12 mouse cellular contexts compared by ENCODE assay signal in genomic region chr11:88581375-88581774, GRCm38 (mm10).
DNase-seq lines count a peak whose midpoint lies in the region; ATAC-seq and TF ChIP-seq lines count a peak whose summit lies in the region.
"Had no signal": no experiment of that assay in that cellular context is flagged by ENCODE, and none has a peak within 500 bp of the region (broad histone marks: within the 10 kb centered on the region; RNA-seq: fewer than 3 reads in every experiment).

No protein-coding gene starts in this region.

- DNase-seq in kidney, adult 2 months: peak; percentile 51
- DNase-seq in kidney, postnatal 14 days: no peak
- DNase-seq in Muller cell, postnatal 12 days (ENCODE audit: inconsistent ontology term): peak; percentile 44
- DNase-seq in forebrain, embryonic 14.5 days (ENCODE audit: low spot score): no peak
- no peak for DNase-seq in adrenal gland, adult 8-10 months
- no peak for DNase-seq in left cerebral cortex, adult 11 months (ENCODE audit: low spot score)
- no peak for DNase-seq in right cerebral cortex, postnatal 36 days (ENCODE audit: low spot score in 2 of 2)
- DNase-seq: right cerebral cortex, postnatal 25 days; thymus, postnatal 25 days had no signal

- TF ChIP-seq CTCF in kidney, adult 2 months (conservative IDR thresholded peaks at IDR 0.05; ENCODE audit: insufficient read depth, insufficient read length, low read depth, low read length): no peak

- H3K9me3 ChIP-seq in forebrain, embryonic 14.5 days (replicated peaks; ENCODE audit: control insufficient read depth, low read length): no peaks in the 10 kb centered on the region
- H3K9me3 ChIP-seq in midbrain, embryonic 12.5 days: no peaks in the 10 kb centered on the region
- H3K9me3 ChIP-seq: liver, embryonic 15.5 days had no signal

- peak overlapping the region; percentile 13; the same call in 1 of the 2 replicates for H3K9ac ChIP-seq in forebrain, embryonic 14.5 days (ENCODE audit: low read length)
- peak overlapping the region; percentile 37; the same call in 1 of the 2 replicates for H3K9ac ChIP-seq in midbrain, embryonic 12.5 days (replicated peaks)
- H3K9ac ChIP-seq: liver, embryonic 15.5 days had no signal

- no peak overlapping the region for H3K4me2 ChIP-seq in forebrain, embryonic 14.5 days (ENCODE audit: low read length)
- H3K4me2 ChIP-seq in midbrain, embryonic 12.5 days (replicated peaks): peak overlapping the region; percentile 44
- H3K4me2 ChIP-seq: liver, embryonic 15.5 days had no signal

- peak overlapping the region; percentile 58 for H3K27ac ChIP-seq in kidney, adult 2 months (ENCODE audit: insufficient read depth, low read depth, low read length)
- H3K27ac ChIP-seq in forebrain, embryonic 14.5 days (ENCODE audit: low read depth, low read length): peak overlapping the region; percentile 91
- H3K27ac ChIP-seq in midbrain, embryonic 12.5 days (replicated peaks): peak overlapping the region; percentile 95
- H3K27ac ChIP-seq: liver, embryonic 15.5 days had no signal

- no peaks in the 10 kb centered on the region for H3K27me3 ChIP-seq in kidney, adult 2 months (replicated peaks; ENCODE audit: control insufficient read depth, insufficient read depth, low read length)
- no peaks in the 10 kb centered on the region for H3K27me3 ChIP-seq in forebrain, embryonic 14.5 days (replicated peaks; ENCODE audit: control insufficient read depth, insufficient read depth, low read length)
- H3K27me3 ChIP-seq in midbrain, embryonic 12.5 days: no peaks in the 10 kb centered on the region
- H3K27me3 ChIP-seq: liver, embryonic 15.5 days had no signal

- no peak for TF ChIP-seq POLR2A in kidney, adult 2 months (IDR thresholded peaks at IDR 0.05; ENCODE audit: low read depth, low read length)

- no peaks in the 10 kb centered on the region for H3K36me3 ChIP-seq in kidney, adult 2 months (ENCODE audit: control insufficient read depth, insufficient read depth, low read length)
- no peaks in the 10 kb centered on the region for H3K36me3 ChIP-seq in forebrain, embryonic 14.5 days (ENCODE audit: control insufficient read depth, insufficient read depth, low read length)
- no peaks in the 10 kb centered on the region for H3K36me3 ChIP-seq in midbrain, embryonic 12.5 days
- H3K36me3 ChIP-seq: liver, embryonic 15.5 days had no signal

- no peak overlapping the region for H3K4me3 ChIP-seq in kidney, adult 2 months (ENCODE audit: insufficient read depth, low read depth, low read length)
- no peak overlapping the region for H3K4me3 ChIP-seq in forebrain, embryonic 14.5 days (ENCODE audit: low read depth, low read length)
- no peak overlapping the region for H3K4me3 ChIP-seq in midbrain, embryonic 12.5 days
- H3K4me3 ChIP-seq: erythroblast, embryonic 14.5 days; liver, embryonic 15.5 days had no signal

- peaks cover 42% of the 10 kb centered on the region for H3K4me1 ChIP-seq in kidney, adult 2 months (ENCODE audit: control insufficient read depth, insufficient read depth, low read length)
- H3K4me1 ChIP-seq in forebrain, embryonic 14.5 days (ENCODE audit: control insufficient read depth, insufficient read depth, low read length): peaks cover 66% of the 10 kb centered on the region
- H3K4me1 ChIP-seq in midbrain, embryonic 12.5 days: peaks cover 96% of the 10 kb centered on the region

- no peak for ATAC-seq in forebrain, embryonic 14.5 days
- ATAC-seq in midbrain, embryonic 12.5 days (ENCODE audit: low FRiP score, low read depth): no peak

- WGBS in kidney, adult 2 months: 58% methylated on average over 7 of the region's 7 CpGs
- WGBS in forebrain, embryonic 14.5 days: 36% methylated on average over 7 of the region's 7 CpGs
- WGBS in midbrain, embryonic 12.5 days: 58% methylated on average over 7 of the region's 7 CpGs

Comparison
In these comparisons a context has a peak if more than half of its experiments do, and no peak if none do; other contexts are left out.
1. DNase-seq: peak in kidney, adult 2 months (single experiment) and Muller cell, postnatal 12 days (single experiment); none in kidney, postnatal 14 days (single experiment), forebrain, embryonic 14.5 days (single experiment), adrenal gland, adult 8-10 months (single experiment), left cerebral cortex, adult 11 months (single experiment) and right cerebral cortex, postnatal 36 days (0 of 2).
2. Peak in every context shown above with its lines, with median percentiles within 50 percentile points of each other: H3K27ac ChIP-seq.